In genomic region chr19:24134144-24134911, GRCm38 (mm10) we compare ENCODE assay signal across 8 mouse cellular contexts.
DNase-seq lines count a peak whose midpoint lies in the region; ATAC-seq and TF ChIP-seq lines count a peak whose summit lies in the region.

No protein-coding gene starts in this region.

- H3K27ac ChIP-seq in forebrain, embryonic 12.5 days = no peak overlapping the region
- no peak overlapping the region for H3K27ac ChIP-seq in forebrain, embryonic 11.5 days (ENCODE audit: low read depth, low read length)
- no peak overlapping the region for H3K27ac ChIP-seq in lung, postnatal 0 days (ENCODE audit: low read length)
- no peak overlapping the region for H3K27ac ChIP-seq in liver, embryonic 15.5 days (replicated peaks)
- H3K27ac ChIP-seq in stomach, postnatal 0 days (replicated peaks) = no peak overlapping the region

- ATAC-seq in forebrain, embryonic 12.5 days (ENCODE audit: low FRiP score) = no peak; the same call in 1 of the 2 replicates
- ATAC-seq in forebrain, embryonic 11.5 days (replicated peaks; ENCODE audit: low FRiP score) = no peak
- ATAC-seq in lung, postnatal 0 days = no peak
- ATAC-seq in liver, embryonic 15.5 days (ENCODE audit: insufficient read depth) = no peak
- no peak for ATAC-seq in stomach, postnatal 0 days (ENCODE audit: low FRiP score, low TSS enrichment)

- peak overlapping the region; percentile 8 for H3K4me2 ChIP-seq in forebrain, embryonic 12.5 days
- no peak overlapping the region for H3K4me2 ChIP-seq in forebrain, embryonic 11.5 days (ENCODE audit: low read depth, low read length, severe bottlenecking)
- H3K4me2 ChIP-seq in lung, postnatal 0 days (replicated peaks; ENCODE audit: low read depth, low read length) = peak overlapping the region; percentile 39
- peak overlapping the region; percentile 32; the same call in 1 of the 2 replicates for H3K4me2 ChIP-seq in liver, embryonic 15.5 days
- H3K4me2 ChIP-seq in stomach, postnatal 0 days (replicated peaks; ENCODE audit: low read depth) = peak overlapping the region; percentile 42

- no peak overlapping the region for H3K9ac ChIP-seq in forebrain, embryonic 12.5 days
- H3K9ac ChIP-seq in forebrain, embryonic 11.5 days (ENCODE audit: low read length) = no peak overlapping the region
- no peak overlapping the region; the same call in 1 of the 2 replicates for H3K9ac ChIP-seq in lung, postnatal 0 days (replicated peaks; ENCODE audit: low read depth)
- no peak overlapping the region for H3K9ac ChIP-seq in liver, embryonic 15.5 days
- no peak overlapping the region for H3K9ac ChIP-seq in stomach, postnatal 0 days (ENCODE audit: low read length)

- TF ChIP-seq CTCF in lung, postnatal 0 days (IDR thresholded peaks at IDR 0.05) = no peak
- no peak for TF ChIP-seq CTCF in stomach, postnatal 0 days (IDR thresholded peaks at IDR 0.05; ENCODE audit: low read depth)

- no peaks in the 10 kb centered on the region for H3K27me3 ChIP-seq in forebrain, embryonic 12.5 days
- no peaks in the 10 kb centered on the region for H3K27me3 ChIP-seq in forebrain, embryonic 11.5 days (ENCODE audit: control insufficient read depth, insufficient read depth, low read length)
- no peaks in the 10 kb centered on the region for H3K27me3 ChIP-seq in lung, postnatal 0 days (replicated peaks; ENCODE audit: insufficient read depth, low read length)
- no peaks in the 10 kb centered on the region for H3K27me3 ChIP-seq in liver, embryonic 15.5 days
- H3K27me3 ChIP-seq in stomach, postnatal 0 days (ENCODE audit: control insufficient read depth, insufficient read depth, low read length) = no peaks in the 10 kb centered on the region

- H3K4me1 ChIP-seq in forebrain, embryonic 12.5 days = peaks cover 8% of the 10 kb centered on the region; the same call in 1 of the 2 replicates
- no peaks in the 10 kb centered on the region for H3K4me1 ChIP-seq in forebrain, embryonic 11.5 days (replicated peaks; ENCODE audit: control insufficient read depth, insufficient read depth, low read length)
- no peaks in the 10 kb centered on the region for H3K4me1 ChIP-seq in lung, postnatal 0 days (ENCODE audit: insufficient read depth, low read depth, low read length)
- H3K4me1 ChIP-seq in liver, embryonic 15.5 days (replicated peaks) = no peaks in the 10 kb centered on the region
- no peaks in the 10 kb centered on the region for H3K4me1 ChIP-seq in stomach, postnatal 0 days (replicated peaks; ENCODE audit: control insufficient read depth, insufficient read depth)

- peaks cover 34% of the 10 kb centered on the region for H3K36me3 ChIP-seq in forebrain, embryonic 12.5 days (replicated peaks)
- H3K36me3 ChIP-seq in forebrain, embryonic 11.5 days (ENCODE audit: control insufficient read depth, insufficient read depth, low read length) = peaks cover 8% of the 10 kb centered on the region; the same call in 1 of the 2 replicates
- H3K36me3 ChIP-seq in lung, postnatal 0 days (ENCODE audit: insufficient read depth, low read length) = peaks cover 27% of the 10 kb centered on the region
- H3K36me3 ChIP-seq in liver, embryonic 15.5 days (replicated peaks) = peaks cover 12% of the 10 kb centered on the region; the same call in 1 of the 2 replicates
- H3K36me3 ChIP-seq in stomach, postnatal 0 days (ENCODE audit: control insufficient read depth, insufficient read depth, low read length) = peaks cover 17% of the 10 kb centered on the region

- 0 out of 2 replicates have a peak overlapping the region, but pooled peaks have one; percentile 8 for H3K4me3 ChIP-seq in forebrain, embryonic 12.5 days (replicated peaks)
- H3K4me3 ChIP-seq in forebrain, embryonic 11.5 days (ENCODE audit: low read depth, low read length) = no peak overlapping the region
- H3K4me3 ChIP-seq in lung, postnatal 0 days (ENCODE audit: low read depth, low read length) = peak overlapping the region; percentile 25; the same call in 1 of the 2 replicates
- no peak overlapping the region for H3K4me3 ChIP-seq in liver, embryonic 15.5 days (replicated peaks)
- peak overlapping the region; percentile 22 for H3K4me3 ChIP-seq in stomach, postnatal 0 days (ENCODE audit: low read depth, low read length)

- DNase-seq in forebrain, embryonic 11.5 days (ENCODE audit: low spot score) = no peak
- no peak for DNase-seq in lung, postnatal 0 days (ENCODE audit: low spot score)
- no peak for DNase-seq in lung, postnatal 4 days
- no peak for DNase-seq in stomach, postnatal 0 days (ENCODE audit: low spot score)
- no peak for DNase-seq in frontal cortex, postnatal 14 days (ENCODE audit: low spot score in 2 of 2)
- no peak for DNase-seq in layer of hippocampus, postnatal 14 days (ENCODE audit: low spot score in 2 of 2)

- no peaks in the 10 kb centered on the region for H3K9me3 ChIP-seq in forebrain, embryonic 12.5 days
- H3K9me3 ChIP-seq in forebrain, embryonic 11.5 days (ENCODE audit: control insufficient read depth, low read length) = no peaks in the 10 kb centered on the region
- H3K9me3 ChIP-seq in lung, postnatal 0 days (ENCODE audit: low read length) = no peaks in the 10 kb centered on the region
- no peaks in the 10 kb centered on the region for H3K9me3 ChIP-seq in liver, embryonic 15.5 days (replicated peaks)
- no peaks in the 10 kb centered on the region for H3K9me3 ChIP-seq in stomach, postnatal 0 days (ENCODE audit: control insufficient read depth, low read length)

- 86% methylated on average over 16 of the region's 16 CpGs for WGBS in forebrain, embryonic 12.5 days
- 90% methylated on average over 16 of the region's 16 CpGs for WGBS in forebrain, embryonic 11.5 days
- WGBS in lung, postnatal 0 days = 74% methylated on average over 16 of the region's 16 CpGs
- 57% methylated on average over 16 of the region's 16 CpGs for WGBS in liver, embryonic 15.5 days (ENCODE audit: insufficient replicate concordance)
- 65% methylated on average over 16 of the region's 16 CpGs for WGBS in stomach, postnatal 0 days

- no peak for TF ChIP-seq EP300 in lung, postnatal 0 days (IDR thresholded peaks at IDR 0.05)
- TF ChIP-seq EP300 in stomach, postnatal 0 days (optimal IDR thresholded peaks at IDR 0.05) = no peak

Comparison
In these comparisons a context has a peak if more than half of its experiments do, and no peak if none do; other contexts are left out.
1. H3K4me3 ChIP-seq: peak in forebrain, embryonic 12.5 days (single experiment), lung, postnatal 0 days (single experiment) and stomach, postnatal 0 days (single experiment); none in forebrain, embryonic 11.5 days (single experiment) and liver, embryonic 15.5 days (single experiment).